Mouse (Mus musculus): ENCODE results near the gene Tenm2.

DNA sequence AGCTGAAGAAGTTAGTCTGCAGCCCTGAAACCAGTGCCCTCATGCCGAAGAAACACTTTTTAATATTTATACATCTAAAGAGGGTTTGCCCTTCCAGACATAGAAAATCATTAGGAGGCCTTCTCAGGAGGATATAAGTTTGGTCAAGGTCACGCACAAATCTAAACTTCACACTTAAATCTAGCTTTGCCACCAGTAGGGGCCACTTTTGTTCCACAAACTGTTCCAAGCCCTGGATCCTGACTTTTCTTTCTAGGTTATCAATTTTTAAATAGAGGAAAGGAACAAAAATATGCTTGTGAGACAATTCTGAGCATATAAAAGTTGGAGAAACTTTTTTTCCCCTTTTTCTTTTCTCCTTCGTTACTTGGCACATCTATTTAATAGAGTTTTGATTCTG, 989.6 kb downstream of the Tenm2 start:
- TF ChIP-seq CTCF (IDR thresholded peaks at IDR 0.05; ENCODE audit: low read depth, low read length) (no peak), POLR2A (IDR thresholded peaks at IDR 0.05; ENCODE audit: borderline replicate concordance, low read depth, low read length) (no peak)

All from bone marrow macrophage, adult 2 months (primary cell).